Mouse (Mus musculus) stomach, postnatal 0 days (tissue): Measurements from ENCODE around the gene Gm20422.

Experiments
- CTCF ChIP-seq: IDR thresholded peaks from 2 replicates; pipeline ENCODE4 v1.5.1; 2016; ENCODE audit warnings: antibody characterized with exemption, low read depth, mild to moderate bottlenecking, moderate library complexity
- EP300 ChIP-seq: optimal IDR thresholded peaks from 2 replicates; pipeline ENCODE3; 2016; ENCODE audit warnings: antibody characterized with exemption

- TF ChIP-seq CTCF: no peak
- no peak for TF ChIP-seq EP300
Measured at GRCm38 (mm10) chr8:69789731-69790130, 15.0 kb upstream of the Gm20422 start.
